Mouse (Mus musculus) C2C12 (cell line): ENCODE data around the gene Tssk6. TPM values are rescaled to one million over a fixed set of nuclear protein-coding genes. Genes with fewer than 3 reads are reported as not detected.

ENCODE experiments used
- H3K27me3 ChIP-seq: one replicate; pipeline ENCODE4 v1.6.1; 2011; ENCODE audit not compliant: control insufficient read depth, insufficient read depth, insufficient read length
- H3K36me3 ChIP-seq: one replicate; pipeline ENCODE4 v1.6.1; 2011; ENCODE audit not compliant: control insufficient read depth, insufficient read depth
- H3K4me3 ChIP-seq: one replicate; pipeline ENCODE4 v1.5.1; 2011; ENCODE audit warnings: mild to moderate bottlenecking, control low read depth; ENCODE audit not compliant: poor library complexity, insufficient read depth, severe bottlenecking
- H3K79me2 ChIP-seq: one replicate; pipeline ENCODE4 v1.6.1; 2011; ENCODE audit not compliant: control insufficient read depth, insufficient read depth
- H3K79me3 ChIP-seq: one replicate; pipeline ENCODE4 v1.6.1; 2011; ENCODE audit warnings: low read depth, control low read depth
- H3ac ChIP-seq: one replicate; pipeline ENCODE3; 2011; ENCODE audit warnings: low read depth; ENCODE audit not compliant: control insufficient read depth, insufficient read length
- CEBPB ChIP-seq: IDR thresholded peaks from one replicate; pipeline ENCODE4 v1.6.1; 2011; ENCODE audit warnings: low read depth, mild to moderate bottlenecking, control low read depth, moderate library complexity
- CTCF ChIP-seq: IDR thresholded peaks from one replicate; pipeline ENCODE4 v1.5.1; 2011; ENCODE audit not compliant: control insufficient read depth, insufficient read depth, insufficient read length
- FOSL1 ChIP-seq: IDR thresholded peaks from one replicate; pipeline ENCODE4 v1.8.0; 2011; ENCODE audit warnings: mild to moderate bottlenecking, low read length; ENCODE audit not compliant: poor library complexity, insufficient read depth, severe bottlenecking
- MAX ChIP-seq: IDR thresholded peaks from one replicate; pipeline ENCODE4 v1.6.1; 2011; ENCODE audit warnings: mild to moderate bottlenecking, control low read depth
- MYOD1 ChIP-seq: IDR thresholded peaks from one replicate; pipeline ENCODE4 v1.6.1; 2011; ENCODE audit warnings: low read depth; ENCODE audit not compliant: control insufficient read depth, insufficient read length
- MYOG ChIP-seq: IDR thresholded peaks from one replicate; pipeline ENCODE4 v1.6.1; 2011; ENCODE audit not compliant: control insufficient read depth, insufficient read length; ENCODE audit errors: extremely low read depth
- USF1 ChIP-seq: IDR thresholded peaks from one replicate; pipeline ENCODE4 v1.6.1; 2011; ENCODE audit warnings: low read depth, mild to moderate bottlenecking, control low read depth, moderate library complexity
- polyA plus RNA-seq: library from polyadenylated mRNA; unstranded; fragments of >200 nt; fragmentation: generic; extraction: Trizol; gene quantifications from one replicate; pipeline ENCODE4 v1.2.1, GENCODE M21; 2012; ENCODE audit warnings: missing spikeins

The Tssk6 gene
- polyA plus RNA-seq, 1 experiment, result 0.57 TPM

GRCm38 (mm10) chr8:69895772-69896451, 6.1 kb upstream of the Tssk6 start:
- H3K27me3 ChIP-seq, result no peaks in the 10 kb centered on the region
- no peak overlapping the region for H3K4me3 ChIP-seq
- no peak overlapping the region for H3ac ChIP-seq
- H3K79me3 ChIP-seq, result peaks cover 28% of the 10 kb centered on the region
- TF ChIP-seq MYOD1 (no peak), FOSL1 (no peak)
- H3K36me3 ChIP-seq, result peaks cover 16% of the 10 kb centered on the region
- peaks cover 54% of the 10 kb centered on the region for H3K79me2 ChIP-seq

DNA sequence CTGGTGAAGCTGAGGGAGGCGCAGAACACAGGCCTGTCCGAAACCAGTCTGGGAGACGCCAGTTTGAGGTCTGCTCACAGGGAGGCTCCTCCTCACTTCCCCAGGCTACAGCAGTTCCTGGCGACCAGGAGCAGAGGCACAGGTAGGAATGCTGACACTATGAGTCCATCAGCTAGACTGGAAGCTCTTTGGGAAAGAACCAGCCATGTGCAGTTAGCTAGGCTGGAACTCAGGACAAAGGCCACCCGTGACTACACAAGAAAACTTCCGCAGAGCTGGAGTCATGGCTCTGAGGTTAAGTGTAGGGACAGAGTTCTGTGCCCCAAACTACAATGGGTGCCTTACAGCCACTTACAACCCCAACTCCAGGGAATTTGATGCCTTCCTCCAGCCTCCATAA, 4.1 kb upstream of the Tssk6 start:
- H3K79me2 ChIP-seq, result peaks cover 59% of the 10 kb centered on the region
- TF ChIP-seq USF1, result no peak
- TF ChIP-seq MYOD1, result no peak
- TF ChIP-seq CTCF, result no peak
- no peak for TF ChIP-seq CEBPB
- no peak for TF ChIP-seq MAX
- no peak for TF ChIP-seq MYOG
- peaks cover 16% of the 10 kb centered on the region for H3K36me3 ChIP-seq
- no peak overlapping the region for H3ac ChIP-seq
- H3K79me3 ChIP-seq, result peaks cover 31% of the 10 kb centered on the region
- H3K27me3 ChIP-seq, result no peaks in the 10 kb centered on the region
- no peak overlapping the region for H3K4me3 ChIP-seq

DNA sequence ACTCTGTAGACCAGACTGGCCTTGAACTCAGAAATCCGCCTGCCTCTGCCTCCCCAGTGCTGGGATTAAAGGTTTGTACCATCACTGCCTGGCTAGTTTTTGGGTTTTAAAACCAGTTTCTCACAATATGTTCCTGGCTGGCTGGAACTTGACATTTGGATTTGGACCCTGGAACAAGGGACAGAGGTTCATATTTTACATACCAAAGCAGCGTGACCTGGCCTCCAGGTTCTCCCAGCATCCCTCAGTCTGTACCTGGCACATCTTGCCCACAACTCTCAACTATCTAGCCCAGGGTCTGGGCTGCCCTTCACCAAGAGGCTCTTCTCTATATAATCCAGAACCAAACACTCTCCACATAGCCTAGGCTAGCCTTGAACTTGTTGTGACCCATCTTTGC, 2.1 kb upstream of the Tssk6 start:
- TF ChIP-seq MYOG (no peak), MYOD1 (no peak), USF1 (no peak)
- Histone ChIP-seq H3ac (no peak overlapping the region), H3K79me3 (peaks cover 31% of the 10 kb centered on the region), H3K4me3 (no peak overlapping the region), H3K27me3 (no peaks in the 10 kb centered on the region), H3K79me2 (peaks cover 59% of the 10 kb centered on the region), H3K36me3 (peaks cover 7% of the 10 kb centered on the region)

- Histone ChIP-seq H3K79me2 (peaks cover 54% of the 10 kb centered on the region), H3K27me3 (no peaks in the 10 kb centered on the region), H3K79me3 (peaks cover 31% of the 10 kb centered on the region), H3K4me3 (peak overlapping the region; percentile 68), H3K36me3 (peaks cover 3% of the 10 kb centered on the region), H3ac (peak overlapping the region; percentile 84)
- no peak for TF ChIP-seq USF1
- TF ChIP-seq MAX, result no peak
These were observed 1.0 kb upstream of the Tssk6 start for GRCm38 (mm10) chr8:69900895-69901451.

GRCm38 (mm10) chr8:69901484-69902162, 361 bp upstream of the Tssk6 start:
- Histone ChIP-seq H3K27me3 (no peaks in the 10 kb centered on the region), H3ac (peak overlapping the region; percentile 84), H3K36me3 (peaks cover 3% of the 10 kb centered on the region), H3K79me2 (peaks cover 48% of the 10 kb centered on the region), H3K4me3 (peak overlapping the region; percentile 68), H3K79me3 (peaks cover 29% of the 10 kb centered on the region)
- no peak for TF ChIP-seq USF1
- no peak for TF ChIP-seq MYOG
- peak; percentile 60 for TF ChIP-seq MAX

GRCm38 (mm10) chr8:69903063-69903542, 1.1 kb downstream of the Tssk6 start:
- peak overlapping the region; percentile 21 for H3K4me3 ChIP-seq
- TF ChIP-seq MYOD1 (no peak), FOSL1 (no peak), MYOG (no peak), MAX (peak; percentile 73)

More at GRCm38 (mm10) chr8:69903063-69903542, 1.1 kb downstream of the Tssk6 start:
- Histone ChIP-seq H3K36me3 (no peaks in the 10 kb centered on the region), H3K27me3 (no peaks in the 10 kb centered on the region), H3ac (peak overlapping the region; percentile 54), H3K79me3 (peaks cover 19% of the 10 kb centered on the region), H3K79me2 (peaks cover 33% of the 10 kb centered on the region)
